Mouse (Mus musculus) heart, adult 11 months (tissue): ENCODE results near the gene Abl1.

Experiments used
- DNase-seq: peaks from one replicate; pipeline ENCODE4 v3.0.0; 2022

Abl1 gene

GRCm38 (mm10) chr2:31749046-31749709 lies 61.0 kb downstream of the Abl1 start:
- DNase-seq: peak; percentile 95

DNA sequence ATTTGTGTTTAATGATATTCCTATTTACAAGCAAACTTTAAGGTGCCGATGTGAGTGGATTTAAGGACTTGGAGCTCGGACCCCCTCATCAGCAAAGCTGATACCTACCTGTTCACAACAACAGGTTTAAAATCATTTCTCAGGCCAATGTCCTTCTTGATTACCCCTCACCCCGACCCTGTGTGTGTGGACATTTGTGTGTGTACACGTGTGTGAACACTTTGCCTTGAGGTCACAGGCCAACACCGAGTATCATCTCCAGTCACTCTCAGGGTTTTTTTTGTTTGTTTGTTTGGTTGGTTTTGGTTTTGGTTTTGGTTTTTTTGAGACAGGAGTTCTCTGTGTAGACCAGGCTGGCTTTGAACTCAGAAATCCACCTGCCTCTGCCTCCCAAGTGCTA lies 62.0 kb downstream of the Abl1 start:
- no peak for DNase-seq

DNA sequence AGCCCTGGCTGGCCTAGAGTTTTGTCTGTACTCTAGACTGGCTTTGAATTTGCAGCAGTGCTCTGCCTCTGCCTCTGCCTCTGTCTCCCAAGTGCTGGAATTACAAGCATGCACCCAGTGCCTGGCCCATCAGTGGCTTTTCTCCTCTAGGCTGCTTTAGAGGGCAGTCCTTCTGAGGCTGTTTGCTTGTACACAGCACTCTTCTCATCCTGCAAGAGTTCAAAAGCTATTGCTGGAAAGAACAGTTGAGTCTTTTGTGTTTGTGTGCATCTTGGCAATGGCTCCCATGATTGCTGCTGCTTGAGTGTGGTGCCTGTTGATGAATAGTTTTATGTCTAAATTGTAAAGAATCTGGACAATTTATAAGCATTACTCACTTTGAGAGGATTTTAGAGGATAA lies 69.3 kb downstream of the Abl1 start:
- DNase-seq: no peak

GRCm38 (mm10) chr2:31758966-31759365 lies 70.8 kb downstream of the Abl1 start:
- peak; percentile 87 for DNase-seq

DNA sequence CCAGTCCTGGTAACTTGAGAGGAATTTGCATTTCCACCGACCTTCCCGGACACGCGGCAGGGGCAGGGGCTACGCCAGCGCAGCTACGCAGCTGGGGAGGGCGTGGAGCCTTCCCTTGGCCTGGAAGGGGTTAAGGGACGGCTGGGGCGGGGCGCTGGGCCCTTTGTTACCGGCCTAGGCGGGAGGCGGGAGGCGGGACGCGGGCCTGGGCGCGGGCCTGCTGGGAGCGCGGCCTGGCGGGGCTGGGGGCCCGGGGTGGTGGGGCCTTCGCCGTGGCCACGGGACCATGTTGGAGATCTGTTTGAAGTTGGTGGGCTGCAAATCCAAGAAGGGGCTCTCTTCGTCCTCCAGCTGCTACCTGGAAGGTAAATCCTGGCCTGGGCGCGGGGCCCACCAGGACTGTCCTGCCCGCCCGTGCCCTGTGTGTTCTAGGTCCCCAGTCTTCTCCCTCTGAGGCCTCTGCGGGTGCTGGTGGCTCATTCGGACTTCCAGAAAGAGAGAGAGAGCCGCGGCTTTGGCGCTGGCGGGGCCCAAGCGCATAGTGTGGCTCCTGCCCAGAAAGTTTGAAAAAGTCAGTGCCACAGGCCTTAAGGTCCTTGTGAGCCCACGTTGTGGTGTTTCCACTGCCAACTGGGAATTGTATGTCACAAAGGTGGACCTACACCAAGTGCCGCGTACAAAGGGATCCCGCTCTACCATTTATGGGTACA lies 71.7 kb downstream of the Abl1 start:
- DNase-seq: peak; percentile 99

DNA sequence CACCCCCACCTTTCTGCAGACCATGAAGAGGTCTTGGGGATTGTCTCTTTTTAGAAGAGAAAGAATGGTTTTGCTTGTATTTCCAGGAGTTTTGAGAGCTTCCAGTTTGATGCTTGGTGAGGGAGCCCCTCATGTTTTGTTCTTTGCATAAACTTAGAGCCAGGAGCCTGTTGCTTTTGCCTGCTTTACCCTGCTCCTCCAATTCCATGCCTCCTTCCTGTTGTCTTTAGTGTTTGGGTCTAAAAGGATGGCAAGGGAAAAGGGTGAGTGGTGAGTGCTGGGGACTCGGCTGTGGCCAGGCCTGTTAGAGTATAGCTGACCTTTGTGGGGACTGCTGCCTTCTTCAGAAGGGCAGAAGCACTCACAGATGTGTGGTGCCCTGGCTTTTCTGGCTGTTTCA lies 72.3 kb downstream of the Abl1 start:
- no peak for DNase-seq

DNA sequence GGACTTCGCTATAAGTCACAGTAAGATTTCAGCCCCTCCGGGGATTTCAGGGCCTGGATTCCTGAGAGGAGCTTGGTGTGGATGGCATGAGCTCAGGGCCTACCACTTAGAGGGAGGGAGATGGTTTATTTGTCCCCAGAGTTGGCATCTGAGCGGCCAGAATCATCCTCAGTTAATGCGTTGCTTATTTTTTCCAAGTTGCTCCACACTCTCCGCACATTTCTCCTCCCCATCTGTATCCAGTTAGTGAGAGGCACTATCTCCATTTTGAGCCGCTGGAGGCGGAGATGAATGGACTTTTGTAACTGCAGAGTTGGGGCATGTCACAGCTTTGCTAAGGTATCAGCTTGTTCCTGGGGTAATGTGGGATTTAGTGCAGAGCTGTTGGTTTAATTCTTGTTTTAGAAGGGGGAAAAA lies 72.9 kb downstream of the Abl1 start:
- peak; percentile 91 for DNase-seq

DNA sequence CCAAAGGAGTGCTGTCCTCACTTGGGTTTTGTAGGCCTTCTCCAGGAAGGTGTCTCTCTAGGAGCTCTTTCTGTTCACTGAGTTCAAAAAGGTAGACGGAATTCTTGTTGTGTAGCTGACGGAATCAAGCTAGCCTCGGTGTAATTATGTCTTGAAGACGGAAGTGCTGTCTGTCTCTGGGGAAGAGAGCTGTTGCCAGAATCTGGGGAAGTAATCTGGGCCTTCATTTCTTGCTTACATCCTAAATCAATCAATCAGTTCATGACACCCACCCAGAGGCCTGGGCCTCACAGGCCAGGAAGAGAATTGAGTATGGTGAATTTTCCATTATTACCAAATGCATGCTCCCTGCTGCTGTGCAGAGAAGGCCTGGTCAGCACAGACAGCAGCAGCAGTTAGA lies 73.4 kb downstream of the Abl1 start:
- peak; percentile 96 for DNase-seq

DNA sequence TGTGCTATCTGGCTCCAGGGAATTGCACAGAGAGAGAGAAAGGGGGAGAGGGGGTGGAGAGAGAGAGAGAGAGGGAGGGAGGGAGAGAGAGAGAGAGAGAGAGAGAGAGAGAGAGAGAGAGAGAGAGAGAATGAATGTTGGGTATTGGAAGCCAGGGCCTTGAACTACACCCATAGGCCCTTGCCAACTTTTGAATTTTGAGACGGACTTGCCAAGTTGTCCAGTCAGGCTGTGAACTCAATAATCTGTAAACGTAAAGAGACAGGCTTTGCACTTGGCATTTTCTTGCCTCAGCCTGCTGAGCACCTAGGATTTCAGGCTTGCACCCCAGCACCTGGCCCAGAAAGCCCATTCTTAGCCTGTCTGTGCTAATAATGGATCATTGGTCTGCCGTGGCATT lies 74.0 kb downstream of the Abl1 start:
- no peak for DNase-seq

DNA sequence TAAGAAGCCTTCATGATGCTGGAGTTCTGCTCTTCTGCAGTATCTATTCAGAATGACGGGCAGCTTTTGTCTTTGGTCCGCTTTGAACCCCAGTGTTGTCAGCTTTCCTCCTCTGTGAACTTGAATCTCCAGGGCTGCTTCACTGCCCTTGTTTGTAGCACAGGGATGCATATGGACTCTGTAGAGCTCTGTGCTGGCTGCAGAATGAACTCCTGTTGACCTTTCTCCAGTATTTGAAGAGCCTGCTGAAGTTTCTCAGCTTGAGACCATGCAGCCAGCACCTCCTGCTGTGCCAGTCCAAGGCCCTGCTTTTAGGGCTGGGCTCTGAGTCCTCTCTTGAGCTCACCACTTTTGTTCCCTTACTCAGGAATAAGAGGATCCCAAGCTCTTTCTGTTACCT lies 74.7 kb downstream of the Abl1 start:
- DNase-seq: no peak

DNA sequence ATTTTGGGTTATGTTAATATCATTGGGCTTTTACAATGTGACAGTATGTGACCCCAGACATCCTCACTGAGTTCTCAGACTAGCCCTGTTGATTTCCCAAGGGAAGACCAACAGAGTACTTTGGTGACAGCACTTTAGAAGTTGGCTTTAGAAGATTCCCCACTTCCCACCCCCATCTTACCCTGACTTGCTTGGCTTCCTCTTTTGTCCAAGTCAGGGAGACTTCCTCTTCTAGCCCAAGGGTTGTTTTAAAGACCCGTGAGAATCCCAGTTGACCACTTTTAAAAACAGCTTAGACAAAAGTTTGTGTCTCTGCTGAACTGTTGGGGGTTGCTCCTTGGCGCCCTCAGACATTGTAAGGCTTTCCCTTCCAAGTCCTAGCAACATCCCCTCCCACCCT lies 75.1 kb downstream of the Abl1 start:
- no peak for DNase-seq

- DNase-seq: no peak
Observed at GRCm38 (mm10) chr2:31767104-31767503, 78.9 kb downstream of the Abl1 start.

DNA sequence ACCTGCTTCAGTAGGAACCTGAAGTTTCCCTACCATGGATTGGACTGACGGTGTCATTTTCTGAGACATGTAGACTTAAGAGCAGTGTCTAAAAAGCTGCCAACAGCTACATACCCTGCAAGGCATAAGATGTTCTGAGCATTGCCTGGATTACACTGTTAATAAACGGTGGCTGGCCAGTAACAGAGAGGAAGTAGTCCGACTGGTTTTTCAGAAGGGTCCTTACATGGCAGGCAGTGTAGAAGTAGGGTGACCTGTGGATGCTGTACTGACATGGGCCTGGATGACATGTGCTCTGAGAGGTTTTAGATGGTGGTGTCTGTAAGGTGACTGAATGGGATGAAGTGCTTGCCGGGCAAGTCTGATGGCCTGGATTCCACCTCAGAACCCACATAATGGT lies 79.6 kb downstream of the Abl1 start:
- no peak for DNase-seq

DNA sequence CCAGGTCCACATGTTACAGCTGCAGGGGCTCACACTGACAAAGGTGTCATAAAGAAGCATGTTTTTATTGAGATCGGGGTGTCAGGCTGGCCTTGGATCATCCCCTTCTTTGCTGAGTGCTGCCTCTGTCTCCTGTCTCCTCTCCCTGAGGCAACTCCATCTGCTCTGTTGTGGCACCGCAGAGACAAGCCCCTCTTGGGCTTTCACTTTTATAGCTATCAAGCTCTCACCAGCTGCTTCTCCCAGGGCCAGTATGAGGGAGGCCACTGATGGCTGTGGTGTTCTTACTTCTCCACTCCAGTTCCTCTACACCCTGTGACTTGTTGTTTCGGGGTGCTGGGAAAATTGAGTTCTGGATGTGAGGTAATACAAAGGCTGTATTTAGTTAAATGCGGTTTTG lies 80.9 kb downstream of the Abl1 start:
- peak; percentile 96 for DNase-seq

- DNase-seq: peak; percentile 99
Observed at GRCm38 (mm10) chr2:31769631-31770111, 81.5 kb downstream of the Abl1 start.

- DNase-seq: peak; percentile 99
Observed at GRCm38 (mm10) chr2:31770781-31771441, 82.7 kb downstream of the Abl1 start.

DNA sequence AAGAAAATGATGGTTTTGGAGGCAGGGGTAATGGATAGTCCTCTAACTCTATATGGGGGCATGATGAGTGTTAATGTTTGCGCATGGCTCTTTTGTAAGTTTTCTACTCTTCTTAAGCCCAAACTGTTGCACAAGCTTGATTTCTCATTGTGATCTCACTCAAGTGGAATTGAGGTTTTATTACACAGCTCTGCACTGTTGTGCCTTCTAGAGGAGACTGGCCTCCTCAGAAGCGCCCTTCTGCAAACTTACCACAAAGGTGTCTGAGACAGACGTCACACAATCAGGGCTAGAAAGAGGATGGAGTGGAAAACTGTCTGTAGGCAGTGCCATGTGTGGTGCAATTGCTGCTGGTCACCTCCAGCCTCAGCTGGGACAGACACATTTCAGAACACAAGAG lies 88.3 kb downstream of the Abl1 start:
- DNase-seq: no peak

- no peak for DNase-seq
Observed at GRCm38 (mm10) chr2:31779258-31779657, 91.1 kb downstream of the Abl1 start.

- no peak for DNase-seq
Observed at GRCm38 (mm10) chr2:31782958-31783602, 94.9 kb downstream of the Abl1 start.

DNA sequence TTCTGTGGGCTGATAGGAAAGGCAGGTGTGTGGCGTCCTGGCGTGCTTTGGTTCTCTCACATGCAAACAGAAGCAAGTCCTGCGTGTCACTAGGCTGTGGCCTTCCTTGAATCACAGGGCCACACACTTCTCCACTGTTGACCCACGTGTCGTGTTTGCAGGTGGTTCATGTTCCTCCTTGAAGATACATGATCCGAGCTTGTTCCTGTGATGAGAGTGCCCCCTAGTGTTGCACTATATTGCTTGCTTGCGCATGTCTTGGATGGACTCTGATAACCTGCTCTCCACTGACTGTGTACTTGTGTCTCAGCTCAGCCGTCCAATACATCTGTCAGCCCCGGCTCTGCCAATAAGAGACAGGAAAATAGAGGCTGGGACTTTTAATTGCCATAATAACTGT lies 96.9 kb downstream of the Abl1 start:
- DNase-seq: peak; percentile 96

GRCm38 (mm10) chr2:31787029-31787428 lies 98.9 kb downstream of the Abl1 start:
- DNase-seq: peak; percentile 95

DNA sequence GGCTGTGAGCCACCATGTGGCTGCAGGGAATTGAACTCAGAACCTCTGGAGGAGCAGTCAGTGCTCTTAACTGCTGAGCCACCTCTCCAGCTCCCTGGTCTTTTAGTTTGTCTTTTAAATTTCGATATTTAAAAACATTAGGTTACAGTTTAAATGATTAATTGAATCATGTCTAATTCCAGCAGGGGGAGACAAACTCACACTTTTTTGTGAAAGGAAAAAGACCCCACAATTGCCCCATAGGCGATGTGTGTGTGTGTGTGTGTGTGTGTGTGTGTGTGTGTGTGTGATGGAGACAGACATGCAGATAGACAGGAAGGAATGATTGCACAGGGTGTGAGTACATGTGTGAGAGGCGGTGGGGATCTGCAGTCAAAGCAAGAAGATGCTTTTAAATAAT lies 100.1 kb downstream of the Abl1 start:
- DNase-seq: no peak

DNA sequence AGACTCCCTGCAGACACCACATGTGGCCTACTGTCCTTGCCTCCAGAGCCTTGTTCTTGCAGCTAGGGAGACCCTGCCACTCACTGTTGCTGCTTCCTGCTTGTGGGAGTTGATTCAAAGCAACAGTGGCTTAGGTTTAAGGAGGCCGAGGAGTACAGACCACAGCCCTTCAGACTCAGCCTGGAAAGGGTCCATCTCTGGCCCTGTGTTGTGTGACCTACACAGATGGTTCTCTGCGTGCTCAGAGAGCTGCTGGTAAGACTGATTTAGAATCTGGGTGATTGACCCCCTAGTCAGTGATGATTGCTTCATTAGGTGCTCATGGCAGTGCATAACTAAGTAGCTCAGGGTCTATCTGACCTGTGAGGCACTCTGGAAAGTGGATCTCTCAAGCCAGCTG lies 101.0 kb downstream of the Abl1 start:
- DNase-seq: no peak
